ENCODE assay signal across 8 mouse cellular contexts in the genomic region with DNA sequence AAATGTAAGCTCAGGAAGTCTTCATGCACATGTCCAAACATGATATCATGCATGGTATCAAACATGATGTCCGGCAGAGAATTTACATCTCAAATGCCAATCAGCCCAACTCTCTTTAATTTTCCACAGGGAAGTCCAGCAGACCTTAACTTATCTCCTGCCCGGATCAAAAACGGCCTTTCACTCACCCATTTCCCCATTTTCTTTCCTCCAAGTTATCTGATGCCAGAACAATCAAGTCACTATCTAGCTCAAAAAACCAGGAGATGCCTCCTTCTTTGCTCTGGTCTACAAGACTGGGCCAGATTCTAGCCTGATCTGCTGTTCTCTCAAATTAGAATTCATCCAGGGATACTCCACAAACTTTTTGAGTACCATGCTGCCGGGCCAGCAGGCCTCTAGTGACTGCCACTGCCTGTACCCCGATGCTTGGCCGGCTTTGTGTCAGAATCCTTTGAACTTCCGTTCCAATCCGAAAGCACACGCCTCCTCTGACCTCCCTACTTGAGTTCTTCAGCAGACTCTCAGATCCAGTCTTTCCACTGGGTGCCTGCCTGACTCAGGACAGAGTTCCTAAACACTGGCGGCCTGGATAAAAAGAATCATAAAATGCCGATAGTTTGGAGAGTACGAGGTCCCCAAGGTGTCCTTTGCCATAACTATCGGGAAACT. TPM values are rescaled to one million over a fixed set of nuclear protein-coding genes. Genes with fewer than 3 reads are reported as not detected.
DNase-seq lines count a peak whose midpoint lies in the region; ATAC-seq lines count a peak whose summit lies in the region.

No protein-coding gene starts in this region.

- DNase-seq in CD4-positive, CD25-positive, alpha-beta regulatory T cell, adult 2 months (ENCODE audit: low read depth, low spot score): peak; percentile 69
- peak; percentile 53 for DNase-seq in MEL-GATA-1-ER (ENCODE audit: extremely low read depth, low read depth)
- DNase-seq in heart, postnatal 14 days: peak; percentile 36 to 57
- peak; percentile 67 for DNase-seq in limb, embryonic 10.5 days (ENCODE audit: low spot score)
- no peak for DNase-seq in midbrain, embryonic 11.5 days (ENCODE audit: low spot score, missing footprints)
- peak; percentile 50 for DNase-seq in thymus, postnatal 25 days

- H3K4me2 ChIP-seq in embryonic facial prominence, embryonic 15.5 days (replicated peaks): peak overlapping the region; percentile 74
- peak overlapping the region; percentile 68 for H3K4me2 ChIP-seq in midbrain, embryonic 11.5 days

- H3K36me3 ChIP-seq in embryonic facial prominence, embryonic 15.5 days: no peaks in the 10 kb centered on the region
- no peaks in the 10 kb centered on the region for H3K36me3 ChIP-seq in limb, embryonic 10.5 days
- no peaks in the 10 kb centered on the region for H3K36me3 ChIP-seq in midbrain, embryonic 11.5 days (ENCODE audit: control insufficient read depth, insufficient read depth, low read length)

- H3K27ac ChIP-seq in embryonic facial prominence, embryonic 15.5 days (replicated peaks): peak overlapping the region; percentile 95
- peak overlapping the region; percentile 95 for H3K27ac ChIP-seq in limb, embryonic 10.5 days
- H3K27ac ChIP-seq in midbrain, embryonic 11.5 days (ENCODE audit: low read depth, low read length): peak overlapping the region; percentile 91

- H3K4me1 ChIP-seq in embryonic facial prominence, embryonic 15.5 days: peaks cover 48% of the 10 kb centered on the region
- peaks cover 55% of the 10 kb centered on the region for H3K4me1 ChIP-seq in limb, embryonic 10.5 days
- peaks cover 44% of the 10 kb centered on the region for H3K4me1 ChIP-seq in midbrain, embryonic 11.5 days (ENCODE audit: control insufficient read depth, insufficient read depth, low read length)

- intact Hi-C loops in heart, postnatal 14 days (cut with DNase I): no loop called here

- H3K4me3 ChIP-seq in embryonic facial prominence, embryonic 15.5 days (replicated peaks): peak overlapping the region; percentile 62
- H3K4me3 ChIP-seq in limb, embryonic 10.5 days: peak overlapping the region; percentile 92
- peak overlapping the region; percentile 80 for H3K4me3 ChIP-seq in midbrain, embryonic 11.5 days (ENCODE audit: low read depth, low read length)

- no peak for ATAC-seq in CD4-positive, CD25-positive, alpha-beta regulatory T cell, adult 4 months
- no peak for ATAC-seq in embryonic facial prominence, embryonic 15.5 days (ENCODE audit: insufficient number of reproducible peaks, low FRiP score, low TSS enrichment, low read depth)
- peak; percentile 8 for ATAC-seq in midbrain, embryonic 11.5 days (ENCODE audit: low FRiP score)

- WGBS in embryonic facial prominence, embryonic 15.5 days: 9% methylated on average over 13 of the region's 13 CpGs
- 10% methylated on average over 13 of the region's 13 CpGs for WGBS in limb, embryonic 10.5 days
- WGBS in midbrain, embryonic 11.5 days: 10% methylated on average over 13 of the region's 13 CpGs

- H3K27me3 ChIP-seq in embryonic facial prominence, embryonic 15.5 days: no peaks in the 10 kb centered on the region
- H3K27me3 ChIP-seq in limb, embryonic 10.5 days (ENCODE audit: low read depth, poor library complexity, severe bottlenecking): no peaks in the 10 kb centered on the region
- no peaks in the 10 kb centered on the region for H3K27me3 ChIP-seq in midbrain, embryonic 11.5 days (ENCODE audit: control insufficient read depth, insufficient read depth, low read length)

- peak overlapping the region; percentile 35 for H3K9ac ChIP-seq in embryonic facial prominence, embryonic 15.5 days
- peak overlapping the region; percentile 79 for H3K9ac ChIP-seq in midbrain, embryonic 11.5 days (ENCODE audit: low read length)

- no peaks in the 10 kb centered on the region for H3K9me3 ChIP-seq in embryonic facial prominence, embryonic 15.5 days (replicated peaks)
- no peaks in the 10 kb centered on the region for H3K9me3 ChIP-seq in limb, embryonic 10.5 days (replicated peaks)
- no peaks in the 10 kb centered on the region for H3K9me3 ChIP-seq in midbrain, embryonic 11.5 days (ENCODE audit: control insufficient read depth, low read length)

RNA-seq across cellular contexts. Expression of a gene that starts 0.9 kb away (rescaled TPM):
- polyA plus RNA-seq in CD4-positive, CD25-positive, alpha-beta regulatory T cell, adult 4 months (2017; shearing (Covaris generic)): 10 to 100 TPM; 50.6 to 55.5 TPM
- polyA plus RNA-seq in embryonic facial prominence, embryonic 15.5 days (2015; fragmentation: Nextera tagmentation; extraction: Ambion mirVana): 19.5 and 21.0 TPM in 2 replicates
- total RNA-seq in heart, postnatal 14 days (2021): 1 to 10 TPM; 8.6 to 9.7 TPM
- 12.0 and 14.0 TPM in 2 replicates for polyA plus RNA-seq in limb, embryonic 10.5 days (2016; fragmentation: Nextera tagmentation; extraction: Ambion mirVana)
- polyA plus RNA-seq in midbrain, embryonic 11.5 days (2014; fragmentation: Nextera tagmentation; extraction: Ambion mirVana): 6.3 and 6.8 TPM in 2 replicates

RNA-seq across cellular contexts. Expression of a gene that starts 36.5 kb away (rescaled TPM):
- 100 to 1,000 TPM; 131 to 166 TPM for polyA plus RNA-seq in CD4-positive, CD25-positive, alpha-beta regulatory T cell, adult 4 months (2017; shearing (Covaris generic))
- polyA plus RNA-seq in embryonic facial prominence, embryonic 15.5 days (2015; fragmentation: Nextera tagmentation; extraction: Ambion mirVana): 113 and 119 TPM in 2 replicates
- total RNA-seq in heart, postnatal 14 days (2021): 10 to 100 TPM; 21.4 to 22.7 TPM
- polyA plus RNA-seq in limb, embryonic 10.5 days (2016; fragmentation: Nextera tagmentation; extraction: Ambion mirVana): 104 and 109 TPM in 2 replicates
- polyA plus RNA-seq in midbrain, embryonic 11.5 days (2014; fragmentation: Nextera tagmentation; extraction: Ambion mirVana): 103 and 110 TPM in 2 replicates

RNA-seq across cellular contexts. Expression of a gene that starts 40.4 kb away (rescaled TPM):
- not detected for polyA plus RNA-seq in CD4-positive, CD25-positive, alpha-beta regulatory T cell, adult 4 months (2017; shearing (Covaris generic))
- polyA plus RNA-seq in embryonic facial prominence, embryonic 15.5 days (2015; fragmentation: Nextera tagmentation; extraction: Ambion mirVana): 0.53 and 0.94 TPM in 2 replicates
- not detected for total RNA-seq in heart, postnatal 14 days (2021)
- polyA plus RNA-seq in limb, embryonic 10.5 days (2016; fragmentation: Nextera tagmentation; extraction: Ambion mirVana): 1.0 and 2.7 TPM in 2 replicates
- 2.0 and 2.1 TPM in 2 replicates for polyA plus RNA-seq in midbrain, embryonic 11.5 days (2014; fragmentation: Nextera tagmentation; extraction: Ambion mirVana)

RNA-seq across cellular contexts. Expression of a gene that starts 41.3 kb away (rescaled TPM):
- polyA plus RNA-seq in CD4-positive, CD25-positive, alpha-beta regulatory T cell, adult 4 months (2017; shearing (Covaris generic)): not detected
- 0.11 and 0.12 TPM in 2 replicates for polyA plus RNA-seq in embryonic facial prominence, embryonic 15.5 days (2015; fragmentation: Nextera tagmentation; extraction: Ambion mirVana)
- not detected for total RNA-seq in heart, postnatal 14 days (2021)
- polyA plus RNA-seq in limb, embryonic 10.5 days (2016; fragmentation: Nextera tagmentation; extraction: Ambion mirVana): 0.24 TPM in 1 of 2 replicates, not detected in the other
- 0.25 and 0.49 TPM in 2 replicates for polyA plus RNA-seq in midbrain, embryonic 11.5 days (2014; fragmentation: Nextera tagmentation; extraction: Ambion mirVana)

RNA-seq across cellular contexts. Expression of a gene that starts 52.7 kb away (rescaled TPM):
- polyA plus RNA-seq in CD4-positive, CD25-positive, alpha-beta regulatory T cell, adult 4 months (2017; shearing (Covaris generic)): 10 to 100 TPM; 25.2 to 38.6 TPM
- polyA plus RNA-seq in embryonic facial prominence, embryonic 15.5 days (2015; fragmentation: Nextera tagmentation; extraction: Ambion mirVana): 34.8 and 36.5 TPM in 2 replicates
- 10 to 100 TPM; 22.8 to 23.6 TPM for total RNA-seq in heart, postnatal 14 days (2021)
- 26.0 and 26.1 TPM in 2 replicates for polyA plus RNA-seq in limb, embryonic 10.5 days (2016; fragmentation: Nextera tagmentation; extraction: Ambion mirVana)
- 13.2 and 13.6 TPM in 2 replicates for polyA plus RNA-seq in midbrain, embryonic 11.5 days (2014; fragmentation: Nextera tagmentation; extraction: Ambion mirVana)
